Mouse (Mus musculus): Measurements from ENCODE around the gene Kdsr. TPM values are rescaled to one million over a fixed set of nuclear protein-coding genes. Genes with fewer than 3 reads are reported as not detected.

The Kdsr gene
- total and polyA plus RNA-seq, 2 experiments from 2014 or later = 8.9 to 17.6 TPM

- peak overlapping the region; percentile 79 for H3K4me3 ChIP-seq (ENCODE audit: low read length)
- DNase-seq (ENCODE audit: low spot score) = peak; percentile 38
- ATAC-seq = no peak
- peak overlapping the region; percentile 91 for H3K9ac ChIP-seq (replicated peaks; ENCODE audit: low read length)
- H3K36me3 ChIP-seq (ENCODE audit: insufficient read depth, low read length) = no peaks in the 10 kb centered on the region
- peaks cover 23% of the 10 kb centered on the region; the same call in 1 of the 2 replicates for H3K4me1 ChIP-seq (ENCODE audit: insufficient read depth, low read length)
- peak overlapping the region; percentile 82 for H3K4me2 ChIP-seq (ENCODE audit: low read depth, low read length)
- H3K27me3 ChIP-seq (ENCODE audit: insufficient read depth, low read length) = no peaks in the 10 kb centered on the region
- no peaks in the 10 kb centered on the region for H3K9me3 ChIP-seq (ENCODE audit: low read length)
- 41% methylated on average over 12 of the region's 12 CpGs for WGBS
- H3K27ac ChIP-seq = peak overlapping the region; percentile 56; the same call in 1 of the 2 replicates
- peak; percentile 49 for TF ChIP-seq CTCF (IDR thresholded peaks at IDR 0.05; ENCODE audit: low read depth)
Observed at GRCm38 (mm10) chr1:106711356-106712125, 48.0 kb downstream of the Kdsr start.

GRCm38 (mm10) chr1:106710202-106710601 lies 49.3 kb downstream of the Kdsr start:
- DNase-seq (ENCODE audit: low spot score) (no peak), ATAC-seq (no peak)
- H3K36me3 ChIP-seq (ENCODE audit: insufficient read depth, low read length) = no peaks in the 10 kb centered on the region
- TF ChIP-seq CTCF (IDR thresholded peaks at IDR 0.05; ENCODE audit: low read depth) = no peak
- no peaks in the 10 kb centered on the region for H3K9me3 ChIP-seq (ENCODE audit: low read length)
- H3K4me2 ChIP-seq (ENCODE audit: low read depth, low read length) = peak overlapping the region; percentile 82
- no peak overlapping the region for H3K9ac ChIP-seq (replicated peaks; ENCODE audit: low read length)
- H3K27me3 ChIP-seq (ENCODE audit: insufficient read depth, low read length) = no peaks in the 10 kb centered on the region
- WGBS = 61% methylated on average over 7 of the region's 7 CpGs
- no peak overlapping the region for H3K27ac ChIP-seq
- H3K4me1 ChIP-seq (ENCODE audit: insufficient read depth, low read length) = peaks cover 23% of the 10 kb centered on the region; the same call in 1 of the 2 replicates
- peak overlapping the region; percentile 23 for H3K4me3 ChIP-seq (ENCODE audit: low read length)

- Histone ChIP-seq H3K36me3 (ENCODE audit: insufficient read depth, low read length) (no peaks in the 10 kb centered on the region), H3K9ac (replicated peaks; ENCODE audit: low read length) (no peak overlapping the region), H3K27ac (no peak overlapping the region), H3K4me2 (ENCODE audit: low read depth, low read length) (no peak overlapping the region), H3K4me1 (ENCODE audit: insufficient read depth, low read length) (peaks cover 23% of the 10 kb centered on the region; the same call in 1 of the 2 replicates), H3K4me3 (ENCODE audit: low read length) (no peak overlapping the region), H3K27me3 (ENCODE audit: insufficient read depth, low read length) (no peaks in the 10 kb centered on the region), H3K9me3 (ENCODE audit: low read length) (no peaks in the 10 kb centered on the region)
- no peak for ATAC-seq
- no peak for DNase-seq (ENCODE audit: low spot score)
- no peak for TF ChIP-seq CTCF (IDR thresholded peaks at IDR 0.05; ENCODE audit: low read depth)
- 62% methylated on average over 6 of the region's 6 CpGs for WGBS
Observed at GRCm38 (mm10) chr1:106707036-106707880, 52.3 kb downstream of the Kdsr start.

DNA sequence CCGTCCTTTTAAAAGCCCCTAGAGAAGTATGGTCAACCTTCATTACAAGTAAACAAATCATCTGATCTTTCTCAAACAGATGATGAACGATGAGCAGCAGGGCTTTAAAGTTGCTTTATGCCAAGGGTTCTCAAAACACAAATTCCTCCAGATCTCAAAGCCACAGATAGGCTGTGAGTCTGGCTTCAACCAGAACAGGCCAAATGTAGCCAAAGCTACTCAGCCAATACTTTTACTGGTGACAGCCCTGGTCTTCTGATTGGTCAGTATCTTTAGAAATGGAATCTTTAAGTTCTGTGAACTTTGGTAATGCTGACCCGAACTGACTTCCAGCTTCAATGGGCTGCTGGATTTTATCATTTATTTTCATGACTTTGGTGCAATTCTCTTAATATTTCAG lies 56.3 kb downstream of the Kdsr start:
- H3K9ac ChIP-seq (replicated peaks; ENCODE audit: low read length) = no peak overlapping the region
- H3K36me3 ChIP-seq (ENCODE audit: insufficient read depth, low read length) = no peaks in the 10 kb centered on the region
- peaks cover 8% of the 10 kb centered on the region; the same call in 1 of the 2 replicates for H3K4me1 ChIP-seq (ENCODE audit: insufficient read depth, low read length)
- H3K4me2 ChIP-seq (ENCODE audit: low read depth, low read length) = 0 out of 2 replicates have a peak overlapping the region, but pooled peaks have one; percentile 19
- H3K27me3 ChIP-seq (ENCODE audit: insufficient read depth, low read length) = no peaks in the 10 kb centered on the region
- DNase-seq (ENCODE audit: low spot score) (no peak), ATAC-seq (peak; percentile 50)
- no peaks in the 10 kb centered on the region for H3K9me3 ChIP-seq (ENCODE audit: low read length)
- no peak for TF ChIP-seq CTCF (IDR thresholded peaks at IDR 0.05; ENCODE audit: low read depth)
- H3K27ac ChIP-seq = 0 out of 2 replicates have a peak overlapping the region, but pooled peaks have one; percentile 1
- WGBS = 47% methylated on average over 3 of the region's 3 CpGs
- H3K4me3 ChIP-seq (ENCODE audit: low read length) = no peak overlapping the region

DNA sequence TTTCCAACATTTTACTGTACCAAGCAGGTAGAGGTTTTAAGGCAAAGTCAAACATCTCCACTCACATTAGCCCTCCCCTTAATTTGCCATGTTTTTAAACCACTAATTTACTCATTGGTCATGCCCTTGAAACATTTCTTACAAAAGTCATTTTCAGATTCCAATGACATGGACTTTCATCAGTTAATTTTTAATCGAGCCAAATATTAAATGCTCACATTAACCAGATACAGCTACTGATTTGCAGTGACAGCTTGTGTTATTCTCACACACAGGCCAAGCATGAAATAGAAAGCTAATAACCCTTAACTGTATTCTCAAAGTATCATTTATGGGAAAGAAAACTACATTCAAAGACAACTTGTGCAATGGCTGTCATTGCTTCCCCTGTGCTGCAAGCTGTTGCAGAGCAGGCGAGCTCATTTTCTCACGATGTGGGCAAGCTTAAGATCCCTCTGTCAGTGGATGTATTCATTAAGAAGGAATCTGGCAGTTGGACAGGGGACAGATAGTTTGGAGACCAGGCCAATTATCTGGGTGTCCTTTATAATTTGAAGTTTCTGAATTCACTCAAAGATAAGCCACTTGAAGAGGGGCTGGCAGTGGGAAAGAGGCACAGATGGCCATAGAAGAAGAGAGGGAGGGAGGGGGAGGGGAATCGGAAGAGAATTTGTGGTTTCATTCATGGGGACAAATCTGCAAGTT lies 56.9 kb downstream of the Kdsr start:
- TF ChIP-seq CTCF (IDR thresholded peaks at IDR 0.05; ENCODE audit: low read depth) = no peak
- Histone ChIP-seq H3K4me3 (ENCODE audit: low read length) (no peak overlapping the region), H3K4me2 (ENCODE audit: low read depth, low read length) (0 out of 2 replicates have a peak overlapping the region, but pooled peaks have one; percentile 19), H3K36me3 (ENCODE audit: insufficient read depth, low read length) (no peaks in the 10 kb centered on the region), H3K9me3 (ENCODE audit: low read length) (no peaks in the 10 kb centered on the region), H3K27ac (no peak overlapping the region; the same call in 1 of the 2 replicates), H3K9ac (replicated peaks; ENCODE audit: low read length) (no peak overlapping the region), H3K27me3 (ENCODE audit: insufficient read depth, low read length) (no peaks in the 10 kb centered on the region), H3K4me1 (ENCODE audit: insufficient read depth, low read length) (0 out of 2 replicates have a peak, but pooled peaks cover 4% of the 10 kb centered on the region)
- ATAC-seq = peak; percentile 84
- WGBS = 30% methylated on average over 4 of the region's 4 CpGs
- peak; percentile 82 for DNase-seq (ENCODE audit: low spot score)

DNA sequence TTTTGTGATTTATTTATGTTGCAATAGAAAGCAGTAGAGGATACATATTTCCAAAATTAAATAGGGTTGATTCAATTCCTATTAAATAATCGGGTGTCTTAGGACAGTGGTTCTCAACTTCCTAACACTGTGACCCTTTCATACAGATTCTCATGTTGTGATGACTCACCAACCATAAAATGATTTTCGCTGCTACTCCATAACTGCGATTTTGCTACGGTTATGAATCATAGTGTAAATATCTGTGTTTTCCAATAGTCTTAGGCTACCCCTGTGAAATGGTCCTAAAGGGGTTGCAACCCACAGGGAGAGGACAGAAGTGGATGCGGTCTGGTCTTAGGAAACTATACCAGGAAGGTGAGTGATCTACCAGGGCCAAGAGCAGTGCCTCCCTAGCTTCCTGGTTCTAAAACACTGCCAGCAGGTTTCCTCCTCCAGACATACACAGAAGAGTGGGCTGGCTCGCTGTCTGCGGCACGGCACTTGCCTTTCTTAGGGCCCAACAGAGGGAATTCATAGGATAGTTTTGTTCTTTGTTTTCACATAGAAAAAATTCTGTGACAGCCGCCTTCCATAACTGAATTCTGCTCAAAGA lies 58.9 kb downstream of the Kdsr start:
- no peaks in the 10 kb centered on the region for H3K36me3 ChIP-seq (ENCODE audit: insufficient read depth, low read length)
- H3K27ac ChIP-seq = no peak overlapping the region
- no peak overlapping the region for H3K4me3 ChIP-seq (ENCODE audit: low read length)
- no peak for TF ChIP-seq CTCF (IDR thresholded peaks at IDR 0.05; ENCODE audit: low read depth)
- no peak overlapping the region for H3K4me2 ChIP-seq (ENCODE audit: low read depth, low read length)
- WGBS = 85% methylated on average over 9 of the region's 9 CpGs
- ATAC-seq = no peak
- H3K4me1 ChIP-seq (ENCODE audit: insufficient read depth, low read length) = 0 out of 2 replicates have a peak, but pooled peaks cover 4% of the 10 kb centered on the region
- no peak for DNase-seq (ENCODE audit: low spot score)
- H3K27me3 ChIP-seq (ENCODE audit: insufficient read depth, low read length) = no peaks in the 10 kb centered on the region
- no peaks in the 10 kb centered on the region for H3K9me3 ChIP-seq (ENCODE audit: low read length)
- no peak overlapping the region for H3K9ac ChIP-seq (replicated peaks; ENCODE audit: low read length)

All from hindbrain, postnatal 0 days (tissue).